Mouse (Mus musculus) layer of hippocampus, adult 2 months (tissue): ENCODE results near the gene Kank2. TPM values are rescaled to one million over a fixed set of nuclear protein-coding genes. Genes with fewer than 3 reads are reported as not detected.
"Not testable (repeated sequence)": the region's sequence is repeated elsewhere in the genome, so short reads cannot be mapped to it uniquely, and the experiment has no call there.

Experiments
- DNase-seq, 2 experiments: peaks; one replicate each; pipeline ENCODE4 v3.0.0; 2022; ENCODE audit warnings: low spot score in 2 of 2
- H3K27ac ChIP-seq: fragments of 200-600 bp; 2 replicates; pipeline ENCODE4 v1.8.1; 2022
- H3K4me3 ChIP-seq: fragments of 200-600 bp; 2 replicates; pipeline ENCODE4 v1.8.1; 2022; ENCODE audit warnings: mild to moderate bottlenecking
- CTCF ChIP-seq: fragments of 200-600 bp; conservative IDR thresholded peaks from 2 replicates; pipeline ENCODE4 v1.8.1; 2022; ENCODE audit warnings: antibody characterized with exemption, mild to moderate bottlenecking, moderate library complexity
- total RNA-seq, 2 experiments: library from RNA; stranded (reverse); gene quantifications; 2 replicates each; pipeline ENCODE4 v1.2.3; 2021

Kank2 gene
- total RNA-seq, 2 experiments from 2014 or later, result 7.0 to 8.4 TPM

DNA sequence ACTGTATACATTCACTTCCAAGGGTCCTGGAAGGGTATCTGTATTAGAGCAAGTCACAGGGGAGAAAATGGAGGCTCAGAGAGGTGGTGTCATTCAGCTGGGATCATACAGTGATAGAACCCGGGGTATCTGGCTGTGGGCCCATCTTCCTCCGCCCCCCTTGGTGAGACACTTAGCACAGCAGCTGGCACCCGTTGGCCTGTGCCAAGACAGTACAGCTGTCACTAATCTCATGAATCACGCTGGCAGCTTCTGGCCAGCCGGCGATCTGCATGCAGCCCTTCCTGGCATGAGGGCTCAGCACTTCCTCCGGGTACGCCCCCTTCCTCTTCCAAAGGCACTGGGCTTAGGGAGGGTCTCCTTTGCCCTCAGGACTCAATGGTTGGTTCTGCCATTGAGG, 5.9 kb downstream of the Kank2 start:
- Histone ChIP-seq H3K27ac (peak overlapping the region; percentile 53; the same call in 1 of the 2 replicates), H3K4me3 (peak overlapping the region; percentile 3; the same call in 1 of the 2 replicates)
- DNase-seq, result peak; percentile 70 to 71
- no peak for TF ChIP-seq CTCF

DNA sequence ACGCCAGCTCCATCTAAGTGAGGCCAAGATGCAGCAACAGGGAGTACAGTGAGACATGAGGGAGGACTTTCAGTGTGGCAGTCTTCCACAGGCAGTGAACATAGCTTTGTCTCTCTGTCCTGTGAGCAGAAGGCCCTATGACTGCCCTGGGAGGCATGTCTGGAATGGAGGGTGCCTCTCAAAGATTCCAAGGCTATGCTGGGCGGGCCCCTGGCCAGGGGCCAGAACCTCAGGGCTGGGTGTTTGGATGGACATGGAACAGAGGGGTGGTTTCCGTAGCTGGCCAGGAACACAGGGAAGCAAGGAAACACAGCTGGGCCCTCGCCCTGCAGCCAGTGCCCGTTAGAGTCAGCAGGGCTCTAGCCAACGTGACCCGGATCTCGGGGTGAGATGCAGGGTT, 6.7 kb downstream of the Kank2 start:
- DNase-seq, result no peak
- H3K27ac ChIP-seq, result peak overlapping the region; percentile 53; the same call in 1 of the 2 replicates
- no peak overlapping the region for H3K4me3 ChIP-seq
- TF ChIP-seq CTCF, result no peak

GRCm38 (mm10) chr9:21788234-21788633, 10.3 kb downstream of the Kank2 start:
- no peak for DNase-seq
- TF ChIP-seq CTCF, result no peak

GRCm38 (mm10) chr9:21787654-21788053, 10.9 kb downstream of the Kank2 start:
- Histone ChIP-seq H3K4me3 (no peak overlapping the region), H3K27ac (no peak overlapping the region)
- no peak for DNase-seq
- TF ChIP-seq CTCF, result no peak

More at GRCm38 (mm10) chr9:21788234-21788633, 10.3 kb downstream of the Kank2 start:
- H3K27ac ChIP-seq, result no peak overlapping the region
- no peak overlapping the region for H3K4me3 ChIP-seq

DNA sequence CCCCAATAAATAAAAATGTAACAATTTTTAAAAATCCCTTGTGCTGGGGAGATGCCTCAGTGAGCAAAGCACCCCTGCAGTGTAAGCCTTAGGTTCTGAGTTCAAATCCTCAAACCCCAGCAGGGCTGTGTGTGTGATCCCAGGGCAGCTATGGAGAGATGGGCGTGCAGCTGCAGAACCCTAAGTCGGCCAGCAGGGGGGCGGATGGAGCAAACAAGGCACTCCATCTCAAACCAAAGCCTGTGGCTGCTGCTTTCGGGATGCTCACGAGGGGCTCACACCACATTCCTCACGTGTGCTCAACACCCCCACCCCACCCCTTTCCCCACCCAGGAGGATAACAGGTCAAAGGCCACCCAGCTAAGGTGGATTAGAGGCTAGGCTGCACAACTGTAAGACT, 11.6 kb downstream of the Kank2 start:
- TF ChIP-seq CTCF, result peak; percentile 86
- H3K4me3 ChIP-seq, result no peak overlapping the region
- no peak overlapping the region for H3K27ac ChIP-seq
- DNase-seq, result peak; percentile 47 to 67

- not testable (repeated sequence) for H3K4me3 ChIP-seq, DNase-seq
Measured at GRCm38 (mm10) chr9:21786309-21786708, 12.2 kb downstream of the Kank2 start.

GRCm38 (mm10) chr9:21784517-21785307, 13.8 kb downstream of the Kank2 start:
- no peak for TF ChIP-seq CTCF
- H3K4me3 ChIP-seq, result no peak overlapping the region
- H3K27ac ChIP-seq, result no peak overlapping the region
- no peak for DNase-seq

More at GRCm38 (mm10) chr9:21786309-21786708, 12.2 kb downstream of the Kank2 start:
- not testable (repeated sequence) for H3K27ac ChIP-seq

GRCm38 (mm10) chr9:21781657-21782468, 16.7 kb downstream of the Kank2 start:
- no peak overlapping the region for H3K27ac ChIP-seq
- TF ChIP-seq CTCF, result no peak
- DNase-seq, result no peak

DNA sequence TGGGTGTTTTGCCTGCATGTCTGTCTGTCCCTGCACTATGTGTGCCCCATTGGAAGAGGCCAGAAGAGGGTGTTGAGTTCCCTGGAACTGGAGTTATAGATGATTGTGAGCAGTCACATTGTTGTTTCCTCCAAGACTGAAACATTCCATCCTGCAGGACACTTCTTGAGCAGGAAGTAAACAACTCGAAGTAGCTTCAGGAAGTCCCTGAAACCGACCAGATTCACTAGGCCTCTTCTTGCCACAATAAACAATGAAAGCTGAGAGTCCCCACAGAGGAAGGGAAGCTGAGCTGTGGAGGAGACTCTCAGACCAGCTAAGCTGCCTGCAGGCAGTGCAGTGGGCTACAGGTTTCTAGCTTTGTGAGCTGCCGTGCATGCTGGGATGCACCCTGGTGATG, 20.8 kb downstream of the Kank2 start:
- Histone ChIP-seq H3K27ac (no peak overlapping the region), H3K4me3 (no peak overlapping the region)
- DNase-seq, result no peak
- no peak for TF ChIP-seq CTCF

More at GRCm38 (mm10) chr9:21781657-21782468, 16.7 kb downstream of the Kank2 start:
- H3K4me3 ChIP-seq, result no peak overlapping the region

GRCm38 (mm10) chr9:21774353-21774752, 24.2 kb downstream of the Kank2 start:
- no peak overlapping the region for H3K4me3 ChIP-seq
- DNase-seq, result no peak
- no peak for TF ChIP-seq CTCF
- H3K27ac ChIP-seq, result no peak overlapping the region

DNA sequence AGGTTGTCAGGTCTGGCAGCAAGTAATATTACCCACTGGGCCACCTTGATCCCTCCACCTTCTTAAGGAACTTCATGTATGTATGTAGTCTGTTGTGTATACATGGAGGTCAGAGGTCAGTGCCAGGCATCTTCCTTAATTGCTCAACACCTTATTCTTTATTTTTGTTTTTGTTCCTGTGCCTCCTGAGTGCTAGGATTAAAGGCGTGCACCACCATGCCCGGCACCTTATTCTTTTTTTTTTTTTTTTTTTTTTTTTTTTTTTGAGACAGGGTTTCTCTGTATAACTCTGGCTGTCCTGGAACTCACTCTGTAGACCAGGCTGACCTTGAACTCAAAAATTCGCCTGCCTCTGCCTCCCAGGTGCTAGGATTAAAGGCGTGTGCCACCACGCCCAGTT, 25.1 kb downstream of the Kank2 start:
- H3K4me3 ChIP-seq, H3K27ac ChIP-seq, DNase-seq: not testable (repeated sequence)

DNA sequence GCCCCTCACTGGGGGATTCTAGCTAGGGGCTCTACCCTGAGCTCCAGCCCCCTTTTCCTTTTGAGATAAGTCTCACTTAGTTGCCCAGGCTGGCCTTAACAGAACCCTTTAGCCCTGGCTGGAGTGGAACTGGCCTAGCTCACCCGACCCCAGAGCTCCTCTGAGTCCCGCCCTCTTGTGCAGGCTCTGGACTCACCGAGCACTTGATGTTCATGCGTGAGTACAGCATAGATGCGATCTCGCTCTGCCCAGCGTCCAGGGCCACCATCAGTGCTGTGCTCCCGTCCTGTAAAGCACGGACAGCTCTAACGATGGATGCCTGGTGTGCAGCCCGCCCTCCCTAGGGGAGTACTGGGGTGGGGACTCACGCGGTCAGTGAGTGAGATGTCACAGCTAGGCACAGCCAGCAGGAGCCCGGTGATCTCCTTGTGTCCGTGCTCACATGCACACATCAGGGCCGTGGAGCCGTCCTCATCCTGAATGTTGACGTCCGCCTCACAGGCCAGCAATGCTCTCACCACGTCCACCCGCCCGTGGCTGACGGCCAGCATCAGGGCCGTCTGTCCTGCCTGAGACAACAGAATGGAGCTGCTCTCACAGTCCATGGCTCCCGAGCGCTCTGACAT, 28.9 kb downstream of the Kank2 start:
- peak overlapping the region; percentile 57; the same call in 1 of the 2 replicates for H3K27ac ChIP-seq
- no peak overlapping the region for H3K4me3 ChIP-seq
- TF ChIP-seq CTCF, result no peak
- no peak for DNase-seq
